Mouse (Mus musculus): ENCODE data around the gene Invs.

- no peak for TF ChIP-seq POLR2A (IDR thresholded peaks at IDR 0.05; ENCODE audit: low read depth, low read length)
- no peak for TF ChIP-seq CTCF (IDR thresholded peaks at IDR 0.05; ENCODE audit: extremely low read depth, insufficient read depth, insufficient read length, insufficient replicate concordance)
Measured at GRCm38 (mm10) chr4:48273119-48273829, 6.3 kb upstream of the Invs start.
